Mouse (Mus musculus) T-helper 2 cell (primary cell): ENCODE results near the gene Dysf.

Experiments
- in situ Hi-C: fragments of 300-600 bp; cut with MboI, MseI; formaldehyde crosslinking; loops from one replicate; pipeline ENCODE4 v1.15.1; 2025; ENCODE audit warnings: high pct_unique_total_duplicates

Gene Dysf

DNA sequence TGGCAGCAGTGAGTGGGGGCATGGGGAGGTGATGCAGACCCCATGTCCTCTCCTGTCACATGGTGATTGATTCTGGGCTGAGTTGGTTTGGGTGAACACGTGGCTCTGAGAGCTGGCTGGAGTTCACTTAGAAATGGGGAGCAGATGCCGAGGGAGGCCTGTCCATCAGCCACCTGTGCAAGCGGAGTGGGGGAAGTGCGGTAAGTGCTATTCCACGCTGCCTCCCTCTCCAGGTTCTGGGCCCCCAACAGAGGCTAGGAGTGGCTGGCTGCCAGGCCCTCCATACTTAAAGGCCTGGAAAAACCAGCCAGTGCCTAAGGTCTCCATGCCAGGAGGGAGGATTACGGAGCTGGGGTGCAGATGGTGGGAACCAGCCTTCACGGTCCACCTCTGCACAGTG is 222.7 kb downstream of the Dysf start:
- in situ Hi-C loops, result no loop called here

DNA sequence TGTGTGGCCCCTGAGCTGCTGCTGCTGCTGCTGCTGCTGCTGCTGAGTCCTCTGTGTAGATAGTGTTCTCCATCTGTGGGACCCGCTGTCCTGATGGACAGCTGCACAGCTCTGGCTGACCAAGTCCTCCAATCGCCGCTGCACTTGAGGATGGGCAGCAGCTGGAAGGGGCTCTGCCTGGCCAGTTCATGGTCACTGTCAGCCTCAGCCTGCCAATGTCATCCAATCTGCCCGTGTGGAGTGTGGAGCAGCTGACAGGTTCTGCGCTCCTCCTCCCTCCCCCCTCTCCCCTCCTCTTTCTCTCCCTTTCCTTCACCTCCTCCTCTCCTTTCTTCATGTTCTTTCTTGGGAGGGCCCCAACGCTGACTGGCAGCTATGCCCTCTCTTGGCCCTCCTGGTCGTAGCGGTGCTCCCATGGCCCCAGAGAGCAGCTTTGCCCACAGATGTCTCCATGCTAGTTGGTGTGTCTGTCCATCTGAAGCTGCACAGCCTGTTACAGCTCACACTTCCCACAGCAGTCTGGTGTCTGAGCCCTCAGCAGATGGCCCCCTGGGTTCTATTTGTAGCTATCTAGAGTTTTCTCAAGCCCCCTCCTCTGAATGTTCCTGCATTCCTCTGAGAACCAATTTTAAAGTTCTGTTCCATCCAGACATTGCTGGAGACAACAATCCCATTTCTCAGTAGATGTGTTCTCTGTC is 223.8 kb downstream of the Dysf start:
- in situ Hi-C loops, result no loop called here

- in situ Hi-C loops, result no loop called here
Observed at GRCm38 (mm10) chr6:84233783-84234182, 225.4 kb downstream of the Dysf start.

- in situ Hi-C loops, result no loop called here
Observed at GRCm38 (mm10) chr6:84235365-84235764, 227.0 kb downstream of the Dysf start.

DNA sequence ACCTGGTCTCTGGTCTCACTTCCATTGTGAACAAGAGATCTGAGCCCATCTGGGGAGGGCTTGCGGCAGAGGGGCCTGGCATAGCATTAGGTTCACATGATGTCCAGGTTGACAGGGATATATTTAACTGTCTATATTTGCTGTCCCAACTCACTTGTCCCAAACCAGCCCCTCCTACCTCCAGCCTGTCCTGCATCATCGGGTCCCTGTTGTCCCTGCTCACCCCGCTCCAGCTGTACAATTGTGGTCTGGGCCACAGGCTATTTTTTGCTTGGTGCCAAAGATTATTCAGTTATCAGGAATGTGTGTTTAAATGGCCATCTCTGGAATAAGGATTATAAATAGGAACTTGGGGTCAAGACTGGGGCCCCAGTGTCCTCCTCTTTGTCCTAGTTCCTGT is 235.0 kb downstream of the Dysf start:
- in situ Hi-C loops, result loop anchor here (10.0 kb wide), 1 partner anchor 1241 kb away; no protein-coding TSS in a partner anchor

DNA sequence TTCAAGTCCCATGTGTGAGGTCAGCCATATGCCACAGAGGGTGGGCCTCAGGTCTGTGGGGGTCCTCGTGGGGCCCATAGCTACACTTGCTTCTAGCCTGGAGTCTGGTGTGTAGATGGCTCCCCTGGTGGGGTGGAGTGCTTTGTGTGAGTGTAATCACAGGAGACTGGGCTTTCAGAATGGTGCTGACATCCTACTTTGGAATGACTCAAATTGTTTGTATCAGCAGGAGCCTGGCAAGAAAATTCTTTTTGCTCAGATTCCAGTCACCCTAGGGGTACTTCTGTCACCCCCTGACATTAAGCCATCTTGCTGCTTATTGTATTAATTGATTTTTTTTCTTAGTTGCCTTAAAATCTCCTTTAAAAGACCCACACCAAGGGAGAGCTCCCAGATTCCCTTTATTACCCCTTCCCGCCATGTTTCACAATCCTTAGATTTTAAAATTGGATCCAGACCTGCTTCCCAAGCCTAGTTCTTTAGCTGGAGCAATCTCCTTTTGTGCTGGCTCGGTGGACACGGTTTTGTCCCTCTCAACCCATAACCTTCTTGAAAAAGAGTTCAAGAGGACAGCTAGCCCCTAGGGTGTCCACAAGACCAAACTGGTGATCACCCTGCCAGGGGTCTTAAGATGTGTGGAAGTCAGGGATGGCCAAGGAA is 237.8 kb downstream of the Dysf start:
- in situ Hi-C loops, result loop anchor here (10.0 kb wide), 1 partner anchor 1239 kb away; no protein-coding TSS in a partner anchor

DNA sequence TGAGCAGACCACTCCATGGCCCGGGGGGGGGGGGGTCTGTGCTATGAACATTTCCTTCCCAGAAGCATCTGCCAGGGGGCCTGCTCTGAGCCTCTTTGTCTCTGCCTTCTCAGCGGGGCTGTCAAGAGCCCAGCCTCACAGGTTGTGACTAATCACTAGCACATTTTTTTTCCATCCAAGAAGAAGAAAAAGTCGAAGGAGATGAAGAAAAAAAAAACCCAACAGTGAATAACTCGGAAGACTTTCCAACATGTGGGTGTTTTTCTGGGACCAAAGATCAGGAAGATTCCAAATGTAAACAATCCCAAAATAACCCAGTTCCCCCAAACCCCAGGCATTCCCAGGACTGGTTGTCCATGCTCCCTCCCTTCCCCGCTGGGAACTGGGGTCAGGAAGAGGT is 238.6 kb downstream of the Dysf start:
- in situ Hi-C loops, result loop anchor here (10.0 kb wide), 1 partner anchor 1238 kb away; no protein-coding TSS in a partner anchor
